Mouse (Mus musculus) urinary bladder, postnatal 10 days (tissue): ENCODE measurements around the gene Rabl3.

ENCODE experiments used
- DNase-seq: peaks from one replicate; pipeline ENCODE4 v3.0.0; 2022; ENCODE audit warnings: low spot score

The Rabl3 gene

GRCm38 (mm10) chr16:37550266-37550665 is 10.6 kb downstream of the Rabl3 start:
- no peak for DNase-seq

- DNase-seq, result no peak
Measured at GRCm38 (mm10) chr16:37550981-37551380, 11.3 kb downstream of the Rabl3 start.

GRCm38 (mm10) chr16:37552824-37553223 is 13.1 kb downstream of the Rabl3 start:
- DNase-seq, result no peak

- no peak for DNase-seq
Measured at GRCm38 (mm10) chr16:37562414-37562813, 22.7 kb downstream of the Rabl3 start.

- DNase-seq, result no peak
Measured at GRCm38 (mm10) chr16:37562961-37563360, 23.3 kb downstream of the Rabl3 start.

GRCm38 (mm10) chr16:37565117-37565516 is 25.4 kb downstream of the Rabl3 start:
- DNase-seq, result no peak

GRCm38 (mm10) chr16:37566107-37566506 is 26.4 kb downstream of the Rabl3 start:
- DNase-seq, result no peak

- DNase-seq, result no peak
Measured at GRCm38 (mm10) chr16:37567113-37568050, 27.7 kb downstream of the Rabl3 start.

GRCm38 (mm10) chr16:37571554-37571953 is 31.9 kb downstream of the Rabl3 start:
- no peak for DNase-seq

GRCm38 (mm10) chr16:37572117-37572754 is 32.6 kb downstream of the Rabl3 start:
- DNase-seq, result no peak

GRCm38 (mm10) chr16:37573061-37573460 is 33.4 kb downstream of the Rabl3 start:
- no peak for DNase-seq

- DNase-seq, result no peak
Measured at GRCm38 (mm10) chr16:37575325-37575724, 35.6 kb downstream of the Rabl3 start.

- DNase-seq, result no peak
Measured at GRCm38 (mm10) chr16:37579591-37579990, 39.9 kb downstream of the Rabl3 start.

- no peak for DNase-seq
Measured at GRCm38 (mm10) chr16:37579994-37580393, 40.3 kb downstream of the Rabl3 start, which contains the start of gene Hgd. Hgd (plus strand) TSS chr16:37580153.

GRCm38 (mm10) chr16:37580651-37581050 is 41.0 kb downstream of the Rabl3 start:
- DNase-seq, result no peak

- DNase-seq, result no peak
Measured at GRCm38 (mm10) chr16:37581901-37582300, 42.2 kb downstream of the Rabl3 start.

- no peak for DNase-seq
Measured at GRCm38 (mm10) chr16:37583306-37583705, 43.6 kb downstream of the Rabl3 start.

GRCm38 (mm10) chr16:37583801-37584200 is 44.1 kb downstream of the Rabl3 start:
- DNase-seq, result no peak

GRCm38 (mm10) chr16:37584218-37585035 is 44.7 kb downstream of the Rabl3 start:
- no peak for DNase-seq

GRCm38 (mm10) chr16:37585129-37585563 is 45.5 kb downstream of the Rabl3 start:
- DNase-seq, result no peak

GRCm38 (mm10) chr16:37590921-37591320 is 51.2 kb downstream of the Rabl3 start:
- no peak for DNase-seq

GRCm38 (mm10) chr16:37591551-37591950 is 51.9 kb downstream of the Rabl3 start:
- DNase-seq, result no peak
